Mouse (Mus musculus): ENCODE data around the gene Pdgfc. TPM values are rescaled to one million over a fixed set of nuclear protein-coding genes. Genes with fewer than 3 reads are reported as not detected.
"Not testable (repeated sequence)": the region's sequence is repeated elsewhere in the genome, so short reads cannot be mapped to it uniquely, and the experiment has no call there.

The Pdgfc gene
- polyA plus RNA-seq, 1 experiment: 2.5 TPM

DNA sequence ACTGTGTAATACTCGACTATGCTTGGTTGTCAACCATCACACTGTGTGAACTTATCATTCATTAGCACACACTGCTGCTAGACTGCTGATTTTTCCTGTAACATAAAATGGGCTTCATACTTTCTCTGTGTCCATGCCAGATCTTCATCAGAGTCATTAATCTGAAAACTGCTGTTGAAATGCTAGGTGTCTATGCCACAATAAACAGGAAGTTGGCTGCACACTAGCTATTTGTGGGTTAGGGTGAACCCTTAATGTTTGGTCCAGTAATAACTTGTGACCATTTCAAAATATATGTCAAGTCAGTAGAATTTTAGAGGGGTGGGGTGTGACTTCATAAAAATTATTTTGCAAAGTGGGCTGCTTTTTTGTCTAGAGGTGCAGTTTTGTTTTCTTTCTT is 84.4 kb downstream of the Pdgfc start:
- WGBS: 74% methylated on average over 1 of the region's 1 CpGs
- Histone ChIP-seq H3K4me1 (ENCODE audit: control insufficient read depth, insufficient read depth, insufficient read length, low read length) (no peaks in the 10 kb centered on the region), H3K27ac (ENCODE audit: insufficient read depth, low read depth, low read length) (no peak overlapping the region), H3K36me3 (ENCODE audit: control insufficient read depth, insufficient read depth, low read length) (no peaks in the 10 kb centered on the region), H3K27me3 (ENCODE audit: control insufficient read depth, insufficient read depth, low read length) (no peaks in the 10 kb centered on the region), H3K4me3 (ENCODE audit: low read depth, low read length) (no peak overlapping the region)
- no peak for TF ChIP-seq POLR2A (IDR thresholded peaks at IDR 0.05; ENCODE audit: low read depth, low read length)
- TF ChIP-seq CTCF (IDR thresholded peaks at IDR 0.05; ENCODE audit: extremely low read depth, insufficient read length, insufficient replicate concordance, low read depth, low read length): no peak

DNA sequence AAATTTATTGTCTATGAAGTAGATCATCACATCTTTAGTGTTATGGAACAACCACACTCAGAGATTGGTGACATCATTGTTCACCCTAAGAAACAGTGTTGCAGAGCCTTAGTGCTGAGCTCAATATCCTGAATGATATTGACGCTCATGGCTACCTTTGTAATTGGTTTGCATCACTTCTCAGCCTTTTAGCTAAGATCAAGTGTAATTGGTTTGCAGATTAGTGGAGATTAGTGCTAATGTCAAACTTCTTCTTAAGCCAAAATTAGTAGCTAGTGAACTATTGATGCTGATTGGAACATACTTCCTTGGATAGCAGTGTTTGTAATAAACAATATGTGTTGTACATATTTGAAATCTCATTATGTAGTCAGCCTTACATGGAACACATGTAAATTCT is 85.5 kb downstream of the Pdgfc start:
- 75% methylated on average over 1 of the region's 1 CpGs for WGBS
- no peak overlapping the region for H3K4me3 ChIP-seq (ENCODE audit: low read depth, low read length)
- no peaks in the 10 kb centered on the region for H3K36me3 ChIP-seq (ENCODE audit: control insufficient read depth, insufficient read depth, low read length)
- no peaks in the 10 kb centered on the region for H3K27me3 ChIP-seq (ENCODE audit: control insufficient read depth, insufficient read depth, low read length)
- H3K4me1 ChIP-seq (ENCODE audit: control insufficient read depth, insufficient read depth, insufficient read length, low read length): no peaks in the 10 kb centered on the region
- TF ChIP-seq POLR2A (IDR thresholded peaks at IDR 0.05; ENCODE audit: low read depth, low read length): no peak
- no peak for TF ChIP-seq CTCF (IDR thresholded peaks at IDR 0.05; ENCODE audit: extremely low read depth, insufficient read length, insufficient replicate concordance, low read depth, low read length)
- no peak overlapping the region for H3K27ac ChIP-seq (ENCODE audit: insufficient read depth, low read depth, low read length)

DNA sequence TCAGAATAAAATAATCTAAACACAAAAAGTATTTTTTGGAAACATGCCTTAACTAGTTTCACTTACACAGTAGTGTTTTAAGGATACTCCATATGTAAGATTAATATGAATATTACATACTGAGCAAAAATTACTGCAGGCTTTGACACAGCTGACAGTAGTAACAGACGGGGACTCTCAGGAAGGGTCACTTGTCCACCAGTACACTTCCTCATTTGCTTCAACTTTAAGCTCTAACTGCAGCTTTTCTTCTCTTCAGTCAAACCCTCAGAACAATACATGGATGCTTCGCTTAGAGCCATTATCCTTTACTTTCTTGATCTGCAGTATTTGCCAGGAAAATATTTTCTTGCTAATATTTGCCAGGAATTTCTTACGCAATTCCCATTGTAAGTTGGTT is 87.2 kb downstream of the Pdgfc start:
- TF ChIP-seq POLR2A (IDR thresholded peaks at IDR 0.05; ENCODE audit: low read depth, low read length): no peak
- no peak for TF ChIP-seq CTCF (IDR thresholded peaks at IDR 0.05; ENCODE audit: extremely low read depth, insufficient read length, insufficient replicate concordance, low read depth, low read length)
- H3K4me3 ChIP-seq (ENCODE audit: low read depth, low read length): no peak overlapping the region
- no peaks in the 10 kb centered on the region for H3K27me3 ChIP-seq (ENCODE audit: control insufficient read depth, insufficient read depth, low read length)
- no peaks in the 10 kb centered on the region for H3K4me1 ChIP-seq (ENCODE audit: control insufficient read depth, insufficient read depth, insufficient read length, low read length)
- no peaks in the 10 kb centered on the region for H3K36me3 ChIP-seq (ENCODE audit: control insufficient read depth, insufficient read depth, low read length)
- WGBS: 73% methylated on average over 3 of the region's 3 CpGs
- H3K27ac ChIP-seq (ENCODE audit: insufficient read depth, low read depth, low read length): no peak overlapping the region

DNA sequence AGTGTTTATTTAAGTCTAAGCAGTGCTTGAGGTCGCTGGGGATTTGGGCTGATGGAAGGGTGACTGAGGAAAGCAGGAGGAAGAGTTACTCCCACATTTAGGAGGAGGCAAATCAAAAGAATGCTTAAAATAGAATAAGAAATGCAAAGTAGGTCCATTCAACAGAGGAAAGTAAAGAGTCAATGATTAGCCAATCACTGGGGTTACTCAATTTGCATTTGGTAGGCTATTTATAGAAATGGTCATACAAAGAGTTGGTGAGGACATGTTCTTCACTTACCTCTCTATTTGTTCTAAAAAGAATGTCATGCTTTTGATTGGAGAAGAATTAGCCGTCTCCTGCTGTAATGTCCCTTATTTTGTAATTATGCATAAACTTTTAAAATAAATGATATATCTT is 90.8 kb downstream of the Pdgfc start:
- no peak for TF ChIP-seq CTCF (IDR thresholded peaks at IDR 0.05; ENCODE audit: extremely low read depth, insufficient read length, insufficient replicate concordance, low read depth, low read length)
- TF ChIP-seq POLR2A (IDR thresholded peaks at IDR 0.05; ENCODE audit: low read depth, low read length): no peak
- Histone ChIP-seq H3K27me3 (ENCODE audit: control insufficient read depth, insufficient read depth, low read length) (no peaks in the 10 kb centered on the region), H3K36me3 (ENCODE audit: control insufficient read depth, insufficient read depth, low read length) (no peaks in the 10 kb centered on the region), H3K27ac (ENCODE audit: insufficient read depth, low read depth, low read length) (no peak overlapping the region), H3K4me1 (ENCODE audit: control insufficient read depth, insufficient read depth, insufficient read length, low read length) (no peaks in the 10 kb centered on the region), H3K4me3 (ENCODE audit: low read depth, low read length) (no peak overlapping the region)
- WGBS: 51% methylated on average over 2 of the region's 2 CpGs

DNA sequence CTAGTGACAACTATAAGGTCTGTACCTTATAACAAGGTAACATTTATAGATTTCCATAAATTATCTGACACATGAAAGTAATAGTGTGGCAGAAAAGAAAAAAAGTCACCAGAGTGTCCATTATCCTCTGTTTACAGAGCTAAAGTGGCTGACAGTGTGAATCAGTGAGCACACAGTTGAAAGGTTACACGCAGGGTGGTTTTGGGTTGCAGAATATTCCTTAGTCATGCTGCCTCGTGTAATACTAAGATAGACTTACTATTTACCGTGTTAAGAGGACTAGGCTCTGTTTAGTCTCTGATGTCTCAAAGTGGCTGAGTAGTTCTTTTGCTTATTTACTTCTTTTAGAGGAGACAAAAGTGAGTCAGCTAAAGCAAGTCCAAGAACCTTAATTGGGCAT is 100.8 kb downstream of the Pdgfc start:
- no peaks in the 10 kb centered on the region for H3K4me1 ChIP-seq (ENCODE audit: control insufficient read depth, insufficient read depth, insufficient read length, low read length)
- H3K4me3 ChIP-seq (ENCODE audit: low read depth, low read length): no peak overlapping the region
- TF ChIP-seq CTCF (IDR thresholded peaks at IDR 0.05; ENCODE audit: extremely low read depth, insufficient read length, insufficient replicate concordance, low read depth, low read length): no peak
- no peak for TF ChIP-seq POLR2A (IDR thresholded peaks at IDR 0.05; ENCODE audit: low read depth, low read length)
- WGBS: 61% methylated on average over 3 of the region's 3 CpGs
- H3K27ac ChIP-seq (ENCODE audit: insufficient read depth, low read depth, low read length): no peak overlapping the region
- H3K36me3 ChIP-seq (ENCODE audit: control insufficient read depth, insufficient read depth, low read length): no peaks in the 10 kb centered on the region
- no peaks in the 10 kb centered on the region for H3K27me3 ChIP-seq (ENCODE audit: control insufficient read depth, insufficient read depth, low read length)

DNA sequence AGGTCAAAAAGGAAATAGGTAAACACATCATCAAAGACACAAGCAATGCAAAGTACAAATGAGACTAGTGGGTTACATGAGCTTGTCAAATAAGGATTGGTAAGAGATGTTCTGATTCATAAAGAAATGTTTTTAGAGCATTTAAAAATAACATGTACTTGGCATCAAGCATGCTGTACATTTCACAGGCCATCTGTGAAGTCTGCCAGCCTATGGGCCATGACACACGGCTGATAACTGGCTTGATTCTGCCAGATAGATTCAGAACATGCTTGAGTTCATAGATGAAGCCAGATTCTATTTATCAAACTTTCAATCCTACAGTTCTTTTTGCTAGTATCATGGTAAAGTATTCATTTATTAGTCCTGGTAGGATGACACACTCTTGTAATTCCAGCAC is 101.8 kb downstream of the Pdgfc start:
- H3K27me3 ChIP-seq (ENCODE audit: control insufficient read depth, insufficient read depth, low read length); H3K27ac ChIP-seq (ENCODE audit: insufficient read depth, low read depth, low read length); H3K4me1 ChIP-seq (ENCODE audit: control insufficient read depth, insufficient read depth, insufficient read length, low read length); H3K36me3 ChIP-seq (ENCODE audit: control insufficient read depth, insufficient read depth, low read length); H3K4me3 ChIP-seq (ENCODE audit: low read depth, low read length): not testable (repeated sequence)
- WGBS: 68% methylated on average over 1 of the region's 1 CpGs

DNA sequence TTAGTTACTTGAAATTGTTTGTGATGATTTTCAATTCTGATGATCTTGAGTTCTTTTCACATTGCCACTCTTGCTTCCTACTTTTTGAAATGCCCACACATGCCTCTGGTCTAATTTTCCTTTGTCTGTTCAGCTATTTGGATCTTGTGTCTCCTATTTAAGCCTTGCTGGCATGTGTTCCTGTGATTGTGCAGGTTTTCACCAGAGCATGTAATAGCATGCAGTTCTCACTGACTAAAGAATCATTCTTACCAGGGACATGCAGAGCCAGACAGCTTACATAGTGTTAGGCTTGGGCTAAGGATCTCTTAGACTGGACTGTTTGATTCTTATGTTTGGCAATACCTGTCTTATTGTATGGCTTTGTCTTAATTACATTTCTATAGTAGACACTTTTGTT is 107.5 kb downstream of the Pdgfc start:
- H3K4me3 ChIP-seq (ENCODE audit: low read depth, low read length): no peak overlapping the region
- H3K4me1 ChIP-seq (ENCODE audit: control insufficient read depth, insufficient read depth, insufficient read length, low read length): no peaks in the 10 kb centered on the region
- TF ChIP-seq POLR2A (IDR thresholded peaks at IDR 0.05; ENCODE audit: low read depth, low read length): no peak
- no peak overlapping the region for H3K27ac ChIP-seq (ENCODE audit: insufficient read depth, low read depth, low read length)
- H3K27me3 ChIP-seq (ENCODE audit: control insufficient read depth, insufficient read depth, low read length): no peaks in the 10 kb centered on the region
- H3K36me3 ChIP-seq (ENCODE audit: control insufficient read depth, insufficient read depth, low read length): no peaks in the 10 kb centered on the region

DNA sequence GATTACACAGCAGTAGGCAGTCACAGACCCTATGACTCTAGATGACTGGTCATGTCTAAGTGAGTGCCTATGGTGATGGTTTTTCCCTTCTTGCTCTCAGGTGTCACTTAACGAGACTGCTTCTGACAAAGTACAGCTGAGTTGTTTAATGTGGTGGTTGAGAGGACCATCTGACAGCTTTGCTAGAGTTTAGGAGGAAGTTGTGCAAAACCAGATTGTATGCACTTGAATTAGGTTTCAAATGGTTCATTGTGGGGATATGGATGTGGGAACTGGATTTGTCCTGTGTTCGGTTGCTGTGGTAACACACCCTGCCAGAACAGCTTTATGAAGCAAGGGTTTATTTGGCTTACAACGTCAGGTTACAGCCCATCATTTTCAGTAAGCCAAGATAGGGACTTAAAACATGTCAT is 112.9 kb downstream of the Pdgfc start:
- TF ChIP-seq POLR2A (IDR thresholded peaks at IDR 0.05; ENCODE audit: low read depth, low read length): no peak
- no peak for TF ChIP-seq CTCF (IDR thresholded peaks at IDR 0.05; ENCODE audit: extremely low read depth, insufficient read length, insufficient replicate concordance, low read depth, low read length)
- 40% methylated on average over 3 of the region's 3 CpGs for WGBS
- Histone ChIP-seq H3K27ac (ENCODE audit: insufficient read depth, low read depth, low read length) (no peak overlapping the region), H3K4me3 (ENCODE audit: low read depth, low read length) (no peak overlapping the region), H3K4me1 (ENCODE audit: control insufficient read depth, insufficient read depth, insufficient read length, low read length) (no peaks in the 10 kb centered on the region), H3K27me3 (ENCODE audit: control insufficient read depth, insufficient read depth, low read length) (no peaks in the 10 kb centered on the region), H3K36me3 (ENCODE audit: control insufficient read depth, insufficient read depth, low read length) (no peaks in the 10 kb centered on the region)
